Mouse (Mus musculus): Measurements from ENCODE around the gene Tuba4a.

Gene Tuba4a

GRCm38 (mm10) chr1:75212542-75212941 lies 7.1 kb downstream of the Tuba4a start:
- no peak for DNase-seq (ENCODE audit: low spot score in 2 of 2)

- no peak for DNase-seq (ENCODE audit: low spot score in 2 of 2)
Observed at GRCm38 (mm10) chr1:75211141-75211708, 8.4 kb downstream of the Tuba4a start.

GRCm38 (mm10) chr1:75210136-75211087 lies 9.3 kb downstream of the Tuba4a start, which contains the start of the genes Glb1l and Stk16:
Gene Glb1l (minus strand): TSS chr1:75210813.
Gene Stk16 (plus strand): TSS chr1:75210838.
- peak; percentile 87 to 96 for DNase-seq (ENCODE audit: low spot score in 2 of 2)

GRCm38 (mm10) chr1:75208967-75209678 lies 10.5 kb downstream of the Tuba4a start:
- DNase-seq (ENCODE audit: low spot score in 2 of 2), result no peak

- no peak for DNase-seq (ENCODE audit: low spot score in 2 of 2)
Observed at GRCm38 (mm10) chr1:75201236-75201635, 18.4 kb downstream of the Tuba4a start.

GRCm38 (mm10) chr1:75192452-75192851 lies 27.2 kb downstream of the Tuba4a start:
- DNase-seq (ENCODE audit: low spot score in 2 of 2), result no peak

GRCm38 (mm10) chr1:75191622-75192402 lies 27.9 kb downstream of the Tuba4a start, which contains the start of the genes Ankzf1 and Atg9a:
Gene Ankzf1 (plus strand): TSS chr1:75192151.
Gene Atg9a (minus strand): TSS chr1:75192196.
- DNase-seq (ENCODE audit: low spot score in 2 of 2), result peak; percentile 98

- DNase-seq (ENCODE audit: low spot score in 2 of 2), result no peak
Observed at GRCm38 (mm10) chr1:75191258-75191621, 28.4 kb downstream of the Tuba4a start.

- no peak for DNase-seq (ENCODE audit: low spot score in 2 of 2)
Observed at GRCm38 (mm10) chr1:75190577-75190976, 29.1 kb downstream of the Tuba4a start.

GRCm38 (mm10) chr1:75187914-75188483 lies 31.7 kb downstream of the Tuba4a start:
- no peak for DNase-seq (ENCODE audit: low spot score in 2 of 2)

- DNase-seq (ENCODE audit: low spot score in 2 of 2), result no peak
Observed at GRCm38 (mm10) chr1:75187126-75187525, 32.5 kb downstream of the Tuba4a start.

- no peak for DNase-seq (ENCODE audit: low spot score in 2 of 2)
Observed at GRCm38 (mm10) chr1:75185495-75185894, 34.2 kb downstream of the Tuba4a start.

- no peak for DNase-seq (ENCODE audit: low spot score in 2 of 2)
Observed at GRCm38 (mm10) chr1:75182160-75182559, 37.5 kb downstream of the Tuba4a start.

GRCm38 (mm10) chr1:75181377-75181870 lies 38.2 kb downstream of the Tuba4a start:
- DNase-seq (ENCODE audit: low spot score in 2 of 2), result no peak

GRCm38 (mm10) chr1:75180741-75181140 lies 38.9 kb downstream of the Tuba4a start:
- DNase-seq (ENCODE audit: low spot score in 2 of 2), result no peak

- DNase-seq (ENCODE audit: low spot score in 2 of 2), result peak; percentile 89 to 95
Observed at GRCm38 (mm10) chr1:75180105-75180590, 39.5 kb downstream of the Tuba4a start, which contains the start of gene Abcb6. Gene Abcb6 (minus strand): TSS chr1:75180392.

- DNase-seq (ENCODE audit: low spot score in 2 of 2), result peak in 1 of 2 experiments; percentile 42
Observed at GRCm38 (mm10) chr1:75179334-75180104, 40.1 kb downstream of the Tuba4a start.

GRCm38 (mm10) chr1:75168472-75169464 lies 50.9 kb downstream of the Tuba4a start, which contains the start of gene Zfand2b:
Gene Zfand2b (plus strand): TSS chr1:75168646.
- peak; percentile 81 to 95 for DNase-seq (ENCODE audit: low spot score in 2 of 2)

All from left cerebral cortex, adult 9 months (tissue).